ENCODE assay signal across 14 mouse cellular contexts in genomic region chr15:6554742-6555141, GRCm38 (mm10). TPM values are rescaled to one million over a fixed set of nuclear protein-coding genes. Genes with fewer than 3 reads are reported as not detected.
DNase-seq lines count a peak whose midpoint lies in the region; ATAC-seq lines count a peak whose summit lies in the region.
"Had no signal": no experiment of that assay in that cellular context is flagged by ENCODE, and none has a peak within 500 bp of the region (broad histone marks: within the 10 kb centered on the region; RNA-seq: fewer than 3 reads in every experiment).

No protein-coding gene starts in this region.

- peak overlapping the region; percentile 55 for H3K27ac ChIP-seq in brown adipose tissue, adult 24 weeks (replicated peaks; ENCODE audit: low read depth, low read length)
- no peak overlapping the region for H3K27ac ChIP-seq in liver, embryonic 16.5 days (ENCODE audit: low read length)
- H3K27ac ChIP-seq: forebrain, embryonic 13.5 days; heart, adult 2 months; intestine, embryonic 15.5 days; lung, embryonic 15.5 days; neural tube, embryonic 12.5 days had no signal

- peak; percentile 51 for ATAC-seq in liver, embryonic 16.5 days (ENCODE audit: low read depth)
- ATAC-seq: forebrain, embryonic 13.5 days; intestine, embryonic 15.5 days had no signal

- no peaks in the 10 kb centered on the region for H3K36me3 ChIP-seq in liver, embryonic 16.5 days (ENCODE audit: control insufficient read depth, insufficient read depth)
- H3K36me3 ChIP-seq: intestine, embryonic 15.5 days; lung, embryonic 15.5 days; neural tube, embryonic 12.5 days had no signal

- intact Hi-C loops in left cerebral cortex, postnatal 36 days (cut with DNase I): no loop called here

- no peaks in the 10 kb centered on the region for H3K27me3 ChIP-seq in liver, embryonic 16.5 days (ENCODE audit: control insufficient read depth, insufficient read depth, low read depth, low read length)
- H3K27me3 ChIP-seq: forebrain, embryonic 13.5 days; intestine, embryonic 15.5 days; lung, embryonic 15.5 days; neural tube, embryonic 12.5 days had no signal

- 0 out of 2 replicates have a peak, but pooled peaks cover 2% of the 10 kb centered on the region for H3K4me1 ChIP-seq in brown adipose tissue, adult 24 weeks (ENCODE audit: control insufficient read depth, insufficient read depth, insufficient read length, low read length)
- peaks cover 6% of the 10 kb centered on the region for H3K4me1 ChIP-seq in liver, embryonic 16.5 days (ENCODE audit: control insufficient read depth, low read depth, low read length)
- H3K4me1 ChIP-seq: forebrain, embryonic 13.5 days; intestine, embryonic 15.5 days; neural tube, embryonic 12.5 days had no signal

- no peak overlapping the region for H3K4me2 ChIP-seq in liver, embryonic 16.5 days (ENCODE audit: low read depth, low read length)
- H3K4me2 ChIP-seq: forebrain, embryonic 13.5 days; intestine, embryonic 15.5 days; lung, embryonic 15.5 days; neural tube, embryonic 12.5 days had no signal

- H3K4me3 ChIP-seq in brown adipose tissue, adult 24 weeks (ENCODE audit: insufficient read depth, low read depth, low read length): no peak overlapping the region
- H3K4me3 ChIP-seq in liver, embryonic 16.5 days (ENCODE audit: low read depth, low read length): no peak overlapping the region
- H3K4me3 ChIP-seq: forebrain, embryonic 13.5 days; heart, adult 2 months; intestine, embryonic 15.5 days; lung, embryonic 15.5 days; neural tube, embryonic 12.5 days had no signal

- peak; percentile 91 for DNase-seq in heart, adult 11 months
- no peak for DNase-seq in heart, postnatal 4 days
- DNase-seq in thymus, postnatal 0 days (ENCODE audit: low spot score): peak; percentile 51
- no peak for DNase-seq in left cerebral cortex, adult 8-10 months (ENCODE audit: low spot score in 2 of 2)
- DNase-seq in ovary, postnatal 36 days (ENCODE audit: low spot score): no peak
- no peak for DNase-seq in left cerebral cortex, postnatal 36 days (ENCODE audit: low spot score in 2 of 2)
- DNase-seq: cerebellum, postnatal 36 days had no signal

- WGBS in liver, embryonic 16.5 days (ENCODE audit: insufficient replicate concordance): 14% methylated on average over 4 of the region's 4 CpGs

- H3K9me3 ChIP-seq in liver, embryonic 16.5 days (replicated peaks; ENCODE audit: control insufficient read depth, low read length): no peaks in the 10 kb centered on the region
- H3K9me3 ChIP-seq: forebrain, embryonic 13.5 days; intestine, embryonic 15.5 days; lung, embryonic 15.5 days; neural tube, embryonic 12.5 days had no signal

- no peak overlapping the region for H3K9ac ChIP-seq in liver, embryonic 16.5 days (ENCODE audit: low read depth, low read length)
- H3K9ac ChIP-seq: forebrain, embryonic 13.5 days; intestine, embryonic 15.5 days; lung, embryonic 15.5 days; neural tube, embryonic 12.5 days had no signal

RNA-seq across cellular contexts. Expression of gene Fyb, which starts 32.1 kb away (rescaled TPM):
- total RNA-seq in heart, postnatal 4 days (2021): 10 to 100 TPM in 1 of 2 experiments, 1 to 10 TPM in 1; 6.1 to 24.8 TPM
- polyA plus RNA-seq in brown adipose tissue, adult 24 weeks (2012; ENCODE audit: insufficient read depth, insufficient read length, missing spikeins): 4.6 and 12.6 TPM in 2 replicates
- 20.9 and 21.9 TPM in 2 replicates for polyA plus RNA-seq in liver, embryonic 16.5 days (2015; fragmentation: Nextera tagmentation; extraction: Ambion mirVana)
- polyA plus RNA-seq in thymus, postnatal 0 days (2015; fragmentation: Nextera tagmentation; extraction: Ambion mirVana): 209 and 242 TPM in 2 replicates
- 10 to 100 TPM in 3 of 4 experiments, 1 to 10 TPM in 1; 6.3 to 17.3 (median 13.4) TPM for total RNA-seq in left cerebral cortex, adult 8-10 months (2022)
- 1 to 10 TPM; 9.0 to 9.9 TPM for total RNA-seq in left cerebral cortex, postnatal 36 days (2021)

Comparison
In these comparisons a context has a peak if more than half of its experiments do, and no peak if none do; other contexts are left out.
1. DNase-seq: peak in heart, adult 11 months (single experiment) and thymus, postnatal 0 days (single experiment); none in heart, postnatal 4 days (single experiment), left cerebral cortex, adult 8-10 months (0 of 2), ovary, postnatal 36 days (single experiment) and left cerebral cortex, postnatal 36 days (0 of 2).